Mouse (Mus musculus) embryonic fibroblast, embryonic 13.5 days (primary cell): ENCODE data around the gene Frmd8. TPM values are rescaled to one million over a fixed set of nuclear protein-coding genes. Genes with fewer than 3 reads are reported as not detected.
A peak's percentile ranks its signal among the peaks of the same experiment; 100 is the strongest.

Experiments
- H3K27ac ChIP-seq: 2 replicates; pipeline ENCODE4 v1.5.1; 2012; ENCODE audit warnings: low read length, control low read depth, inconsistent platforms; ENCODE audit not compliant: insufficient read depth
- H3K4me1 ChIP-seq: 2 replicates; pipeline ENCODE4 v1.6.1; 2011; ENCODE audit warnings: low read length; ENCODE audit not compliant: control insufficient read depth, insufficient read depth
- H3K4me3 ChIP-seq: 2 replicates; pipeline ENCODE4 v1.5.1; 2011; ENCODE audit warnings: mild to moderate bottlenecking, control low read depth, low read length; ENCODE audit not compliant: insufficient read depth
- CTCF ChIP-seq: IDR thresholded peaks from 2 replicates; pipeline ENCODE4 v1.5.1; 2011; ENCODE audit warnings: mild to moderate bottlenecking, control low read depth, low read length, moderate library complexity, borderline replicate concordance; ENCODE audit not compliant: insufficient read depth
- POLR2A ChIP-seq: IDR thresholded peaks from 2 replicates; pipeline ENCODE4 v1.6.1; 2011; ENCODE audit warnings: low read depth, mild to moderate bottlenecking, control low read depth, low read length, moderate library complexity
- polyA plus RNA-seq: library from polyadenylated mRNA; stranded (reverse); fragments of >200 nt; gene quantifications from 2 replicates; pipeline ENCODE4 v1.2.4, GENCODE M21; 2011; ENCODE audit warnings: low read depth; ENCODE audit not compliant: missing spikeins, insufficient read length

Gene Frmd8
- polyA plus RNA-seq, 1 experiment = 24.9 TPM

DNA sequence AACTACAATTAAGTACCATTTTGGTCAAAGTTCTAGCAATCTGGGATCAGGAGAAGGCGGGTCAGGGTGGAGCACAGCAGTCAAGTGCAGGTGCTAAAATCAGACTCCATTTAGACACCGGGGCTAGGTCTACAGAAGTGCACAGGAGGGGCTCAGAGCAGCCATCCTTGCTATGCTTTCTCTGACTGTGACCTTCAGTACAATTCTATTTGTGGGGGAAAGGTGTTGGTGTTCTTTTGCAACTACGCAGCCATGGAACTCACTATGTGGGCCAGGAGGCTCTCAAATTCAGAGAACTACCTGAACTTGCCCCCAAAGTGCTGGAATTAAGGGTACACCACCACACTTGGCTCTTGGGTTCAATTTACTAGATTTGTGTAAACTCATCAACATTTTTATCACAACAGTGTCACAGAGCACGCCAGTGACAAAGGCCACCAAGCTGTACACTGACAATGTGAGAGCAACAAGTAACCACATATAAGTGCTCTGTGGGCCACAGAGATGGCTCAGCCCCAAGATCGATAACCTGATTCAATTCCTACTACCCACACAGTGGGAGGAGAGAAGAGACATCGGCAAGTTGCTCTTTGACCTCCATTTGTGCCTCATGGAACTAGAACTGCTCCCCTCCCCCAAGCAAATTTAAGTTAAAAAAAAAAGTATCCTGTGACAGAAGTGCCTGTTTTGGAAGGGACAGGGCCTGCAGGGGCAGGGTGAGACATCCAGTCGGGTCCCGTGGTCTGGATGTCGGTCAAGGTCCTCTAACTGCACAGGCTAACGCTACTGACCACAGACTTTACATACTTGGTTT, 41.6 kb downstream of the Frmd8 start:
- Histone ChIP-seq H3K4me3 (no peak overlapping the region), H3K4me1 (peaks cover 2% of the 10 kb centered on the region; the same call in 1 of the 2 replicates), H3K27ac (peak overlapping the region; percentile 4; the same call in 1 of the 2 replicates)
- TF ChIP-seq POLR2A (peak; percentile 53), CTCF (no peak)

DNA sequence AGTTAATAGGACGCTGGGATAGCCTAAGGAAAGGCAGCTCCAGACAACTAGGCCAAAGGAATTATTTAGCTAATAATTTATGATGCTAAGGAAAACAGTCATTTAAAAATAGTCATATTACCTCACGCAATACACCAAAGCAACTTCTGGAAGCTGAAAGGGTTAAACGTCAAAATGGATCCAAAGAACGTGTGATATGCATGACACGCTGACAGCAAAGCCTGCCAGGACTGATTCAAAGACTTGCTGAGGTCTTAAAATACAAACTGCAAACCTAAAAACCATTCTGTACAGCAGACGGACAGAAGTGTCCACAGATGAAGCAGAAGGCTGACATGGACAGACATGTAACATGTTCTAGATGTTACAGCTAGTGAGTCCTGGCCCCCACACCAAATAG, 42.7 kb downstream of the Frmd8 start:
- Histone ChIP-seq H3K4me1 (peaks cover 2% of the 10 kb centered on the region; the same call in 1 of the 2 replicates), H3K27ac (peak overlapping the region; percentile 59; the same call in 1 of the 2 replicates), H3K4me3 (no peak overlapping the region)
- no peak for TF ChIP-seq CTCF
- no peak; the same call in none of the 2 replicates for TF ChIP-seq POLR2A

DNA sequence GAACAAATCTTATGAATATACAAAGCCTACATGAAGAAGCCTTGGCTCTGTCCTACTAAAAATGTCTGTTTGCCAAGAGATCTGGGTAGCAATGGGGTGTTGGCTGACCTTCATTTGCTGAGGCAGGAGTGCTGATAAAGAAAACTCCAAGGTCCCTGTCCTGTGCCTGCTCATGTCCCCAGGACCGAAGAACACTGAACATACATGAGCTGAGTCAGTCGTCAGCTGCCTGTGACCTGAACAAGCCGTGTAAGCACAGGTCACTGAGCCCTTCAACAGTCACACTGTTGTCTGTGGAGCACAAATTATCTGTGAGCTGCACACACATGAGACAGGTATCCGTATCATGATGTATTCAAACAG, 43.1 kb downstream of the Frmd8 start:
- H3K4me3 ChIP-seq = no peak overlapping the region
- peak overlapping the region; percentile 6 for H3K27ac ChIP-seq
- peaks cover 2% of the 10 kb centered on the region; the same call in 1 of the 2 replicates for H3K4me1 ChIP-seq
- TF ChIP-seq POLR2A (peak; percentile 59), CTCF (no peak)

DNA sequence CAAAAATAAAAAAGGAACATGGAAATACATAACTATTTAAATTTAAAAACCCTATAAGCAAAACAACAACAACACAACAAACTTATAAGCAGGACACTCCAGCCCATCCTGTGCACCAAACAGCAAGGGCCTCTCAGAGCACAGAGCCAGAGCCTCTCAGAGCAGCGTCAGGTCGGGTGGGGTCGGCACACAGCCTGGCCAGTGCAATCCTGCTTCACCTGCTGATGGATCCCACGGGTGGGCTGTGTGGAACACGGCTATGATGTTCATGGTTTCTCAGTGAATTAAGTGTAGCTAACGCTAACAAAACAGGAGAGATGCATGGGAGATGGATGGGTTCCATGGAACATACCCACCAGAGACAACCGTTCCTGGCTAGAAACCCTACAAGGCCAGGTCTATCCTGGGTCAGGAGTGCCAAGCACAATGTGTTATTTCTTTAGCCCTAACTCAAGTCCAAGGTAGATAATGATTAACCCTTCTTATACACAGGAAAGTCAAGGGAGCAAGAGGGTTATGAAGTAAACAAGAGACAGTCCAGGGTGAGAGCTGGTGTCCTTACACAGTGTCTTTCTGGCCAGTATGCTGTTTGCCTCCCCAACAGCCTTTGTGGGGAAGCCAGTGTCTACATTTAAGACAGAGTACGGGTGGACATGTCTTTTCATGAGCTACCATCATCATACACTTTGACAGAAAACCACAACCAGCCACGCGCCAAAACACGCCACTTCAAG, 43.7 kb downstream of the Frmd8 start:
- Histone ChIP-seq H3K4me3 (no peak overlapping the region), H3K27ac (peak overlapping the region; percentile 6; the same call in 1 of the 2 replicates), H3K4me1 (peaks cover 2% of the 10 kb centered on the region; the same call in 1 of the 2 replicates)
- peak; percentile 51 for TF ChIP-seq POLR2A
- no peak for TF ChIP-seq CTCF

DNA sequence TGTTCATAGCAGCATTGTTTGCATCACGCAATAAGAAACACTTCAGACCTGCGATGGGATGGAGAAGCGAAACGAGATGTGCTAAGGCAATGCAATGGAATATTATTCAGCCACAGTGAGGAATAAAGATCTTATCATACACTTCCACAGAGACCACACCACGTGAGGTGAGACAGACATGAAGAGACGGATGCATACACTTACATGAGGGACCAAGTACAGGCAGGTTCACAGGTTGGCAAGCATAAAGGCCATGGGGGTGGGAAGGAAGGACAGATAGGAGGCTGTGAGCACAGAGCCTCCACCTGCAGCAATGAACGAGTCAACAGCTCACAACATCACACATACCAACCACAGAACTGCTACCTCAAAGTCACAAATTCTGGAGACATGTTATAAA, 44.3 kb downstream of the Frmd8 start:
- H3K27ac ChIP-seq = peak overlapping the region; percentile 16; the same call in 1 of the 2 replicates
- peaks cover 2% of the 10 kb centered on the region; the same call in 1 of the 2 replicates for H3K4me1 ChIP-seq
- TF ChIP-seq CTCF (no peak), POLR2A (peak; percentile 60)
- H3K4me3 ChIP-seq = no peak overlapping the region

DNA sequence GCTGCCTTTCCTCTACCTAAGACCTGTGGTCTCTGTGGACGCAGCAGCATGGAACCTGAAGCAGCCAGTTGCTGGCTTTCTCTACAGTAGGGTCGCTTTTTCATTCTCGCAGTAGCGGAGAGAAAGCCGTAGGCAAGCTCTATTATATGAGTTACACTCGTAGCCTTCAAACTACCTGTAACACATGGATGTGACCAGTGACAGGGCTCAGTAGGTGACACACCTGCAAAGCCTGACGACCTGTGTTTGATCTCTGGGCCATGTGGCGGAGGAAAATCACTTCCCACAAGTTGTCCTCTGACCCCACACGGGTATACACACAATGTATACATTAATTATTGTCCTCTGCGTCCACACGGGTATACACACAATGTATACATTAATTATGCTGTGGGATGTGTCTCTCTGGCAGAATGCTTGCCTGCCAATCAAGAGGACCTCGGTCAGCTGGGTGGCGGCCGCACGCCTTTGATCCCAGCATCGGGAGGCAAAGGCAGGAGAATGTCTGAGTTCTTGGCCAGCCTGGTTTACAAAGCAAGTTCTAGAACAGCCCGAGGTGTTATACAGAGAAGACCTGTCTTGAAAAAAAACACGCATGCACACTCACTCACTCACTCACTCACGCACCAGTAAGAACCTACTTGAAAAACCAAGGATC, 45.0 kb downstream of the Frmd8 start:
- H3K4me1 ChIP-seq = peaks cover 2% of the 10 kb centered on the region; the same call in 1 of the 2 replicates
- H3K4me3 ChIP-seq = no peak overlapping the region
- H3K27ac ChIP-seq = peak overlapping the region; percentile 16; the same call in 1 of the 2 replicates
- peak; percentile 45; the same call in 1 of the 2 replicates for TF ChIP-seq POLR2A
- TF ChIP-seq CTCF = no peak

DNA sequence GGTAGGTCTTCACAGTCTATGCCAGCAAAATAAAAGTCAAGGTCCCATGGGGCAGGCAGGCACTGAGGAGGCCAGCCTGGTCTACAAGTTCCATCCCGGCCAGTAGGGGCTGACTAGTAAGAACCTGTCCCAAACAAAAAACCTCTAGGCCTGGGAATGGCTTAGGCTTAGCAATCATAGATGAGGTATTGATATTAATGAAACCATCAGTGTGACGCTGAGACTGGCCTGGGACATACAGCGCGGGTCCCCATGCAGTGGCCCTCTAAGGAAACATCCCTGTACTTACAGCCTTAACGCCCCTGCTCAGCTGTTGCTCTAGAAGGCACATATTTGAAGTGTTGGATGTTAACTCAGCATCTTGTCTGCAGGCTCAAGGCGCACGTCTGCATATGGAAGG, 46.2 kb downstream of the Frmd8 start:
- Histone ChIP-seq H3K4me1 (peaks cover 2% of the 10 kb centered on the region; the same call in 1 of the 2 replicates), H3K4me3 (no peak overlapping the region), H3K27ac (no peak overlapping the region)
- TF ChIP-seq CTCF (no peak), POLR2A (peak; percentile 54)

DNA sequence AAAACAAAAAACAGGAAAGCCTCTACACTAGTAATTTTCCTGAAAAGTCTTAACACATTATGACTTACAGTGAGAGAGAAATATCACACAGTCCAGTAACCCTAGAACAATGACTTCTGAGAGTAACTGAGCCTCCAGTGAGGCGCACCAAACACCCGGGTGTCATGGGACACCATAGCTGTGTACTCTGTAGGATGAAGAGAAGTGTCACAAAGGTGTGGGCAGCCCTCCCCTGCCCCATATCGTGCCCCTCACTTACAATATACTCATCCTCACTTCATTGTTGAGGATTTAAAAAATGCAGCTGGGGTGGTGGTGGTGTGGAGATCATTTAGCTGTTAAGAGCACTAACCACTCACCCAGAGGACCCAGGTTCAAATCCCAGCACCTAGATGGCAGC, 46.9 kb downstream of the Frmd8 start:
- peak; percentile 11; the same call in 1 of the 2 replicates for TF ChIP-seq POLR2A
- no peak for TF ChIP-seq CTCF
- H3K4me1 ChIP-seq = peaks cover 2% of the 10 kb centered on the region; the same call in 1 of the 2 replicates
- H3K27ac ChIP-seq = peak overlapping the region; percentile 28; the same call in 1 of the 2 replicates
- H3K4me3 ChIP-seq = no peak overlapping the region

DNA sequence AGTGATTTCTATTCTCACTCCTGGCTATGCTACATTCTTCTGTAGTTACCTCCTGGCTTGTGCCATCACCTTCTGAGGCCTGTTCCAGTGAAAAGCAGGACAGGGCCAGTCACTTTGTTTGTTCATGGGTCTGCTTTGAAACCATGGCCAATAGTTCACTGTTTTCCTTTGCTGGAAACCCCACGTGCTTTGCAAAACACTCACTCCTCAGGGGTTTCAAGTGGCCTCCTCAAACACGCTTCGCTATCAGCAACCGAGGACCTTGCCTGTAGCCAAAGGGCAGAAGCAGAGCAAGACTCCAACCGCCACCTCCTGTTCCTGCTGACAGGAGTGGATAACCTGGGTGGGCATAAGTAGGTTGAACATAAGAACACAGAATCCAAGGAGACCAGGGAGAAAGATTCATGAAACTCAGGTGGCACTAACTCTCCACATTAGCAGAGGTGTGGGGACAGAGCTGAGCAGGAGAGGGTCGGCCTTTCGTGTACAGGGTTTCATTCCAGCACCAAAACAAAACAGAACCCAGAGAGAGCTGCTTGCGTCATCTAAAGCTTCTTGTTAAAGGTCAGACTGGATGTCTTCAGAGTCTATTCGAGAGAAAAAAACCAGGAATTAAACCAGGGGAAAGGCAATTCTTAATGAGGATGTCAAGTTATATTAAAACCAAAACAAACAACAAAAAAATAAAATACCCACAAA, 47.5 kb downstream of the Frmd8 start:
- Histone ChIP-seq H3K4me3 (no peak overlapping the region), H3K27ac (no peak overlapping the region), H3K4me1 (peaks cover 2% of the 10 kb centered on the region; the same call in 1 of the 2 replicates)
- TF ChIP-seq CTCF (no peak), POLR2A (no peak)
